Mouse (Mus musculus): ENCODE results near the gene Adcy5.

DNA sequence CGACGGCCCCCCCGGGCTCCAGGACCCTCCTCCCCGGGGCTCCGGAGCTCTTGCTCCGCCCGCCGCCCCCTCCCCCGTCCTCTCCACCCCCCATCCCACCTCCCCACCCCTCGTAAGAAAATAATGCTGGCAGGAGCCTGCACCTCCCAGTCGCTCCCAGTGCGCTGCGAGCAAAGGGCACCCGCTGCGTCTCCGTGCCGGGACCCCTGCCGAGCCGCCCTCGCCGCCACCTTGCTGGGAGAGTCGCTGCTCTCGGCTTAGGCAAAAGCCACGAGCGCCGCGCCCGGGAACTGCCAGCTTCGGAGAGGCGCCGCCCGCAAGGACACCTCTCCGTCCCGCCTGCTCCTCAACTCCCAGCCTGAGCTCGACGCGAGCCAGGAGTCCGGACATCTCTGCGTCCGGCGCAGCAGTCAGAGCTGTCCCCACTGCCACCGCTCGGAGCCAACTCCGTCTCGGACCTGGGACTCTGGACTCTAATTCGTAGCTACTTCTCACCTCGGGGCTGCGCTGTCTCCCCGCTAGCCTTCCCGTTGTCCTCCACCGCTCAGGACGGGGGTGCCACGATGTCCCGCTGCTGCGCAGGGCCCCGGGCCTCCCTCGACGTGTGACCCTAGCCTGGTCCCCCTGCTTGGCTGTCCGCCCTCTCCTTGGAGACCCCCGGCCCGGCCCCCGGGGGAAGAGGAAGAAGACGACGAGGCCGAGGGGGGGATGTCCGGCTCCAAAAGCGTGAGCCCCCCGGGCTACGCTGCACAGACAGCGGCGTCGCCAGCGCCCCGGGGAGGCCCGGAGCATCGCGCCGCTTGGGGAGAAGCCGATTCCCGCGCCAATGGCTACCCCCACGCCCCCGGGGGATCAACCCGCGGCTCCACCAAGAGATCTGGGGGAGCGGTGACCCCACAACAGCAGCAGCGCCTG, 971 bp downstream of the Adcy5 start:
- TF ChIP-seq CTCF (IDR thresholded peaks at IDR 0.05; ENCODE audit: low read depth, low read length), result no peak
- TF ChIP-seq TAL1 (conservative IDR thresholded peaks at IDR 0.05; ENCODE audit: low read depth, low read length), result no peak
- TF ChIP-seq GATA1 (IDR thresholded peaks at IDR 0.05; ENCODE audit: borderline replicate concordance, low read length), result no peak
- TF ChIP-seq POLR2AphosphoS5 (IDR thresholded peaks at IDR 0.05; ENCODE audit: insufficient replicate concordance, low read depth, low read length), result no peak
